ENCODE assay signal across 10 mouse cellular contexts in genomic region chr14:103589819-103590218, GRCm38 (mm10).
DNase-seq lines count a peak whose midpoint lies in the region; ATAC-seq lines count a peak whose summit lies in the region.
"Had no signal": no experiment of that assay in that cellular context is flagged by ENCODE, and none has a peak within 500 bp of the region (broad histone marks: within the 10 kb centered on the region; RNA-seq: fewer than 3 reads in every experiment).

No protein-coding gene starts in this region.

- H3K4me3 ChIP-seq in embryonic facial prominence, embryonic 12.5 days, result no peak overlapping the region
- no peak overlapping the region for H3K4me3 ChIP-seq in embryonic facial prominence, embryonic 10.5 days
- H3K4me3 ChIP-seq in embryonic facial prominence, embryonic 14.5 days (ENCODE audit: low read depth, low read length), result no peak overlapping the region
- H3K4me3 ChIP-seq: midbrain, embryonic 10.5 days had no signal

- H3K4me2 ChIP-seq in embryonic facial prominence, embryonic 12.5 days (replicated peaks), result no peak overlapping the region
- H3K4me2 ChIP-seq in embryonic facial prominence, embryonic 14.5 days (ENCODE audit: low read depth, low read length), result no peak overlapping the region

- no peaks in the 10 kb centered on the region for H3K27me3 ChIP-seq in embryonic facial prominence, embryonic 12.5 days
- H3K27me3 ChIP-seq in embryonic facial prominence, embryonic 10.5 days (replicated peaks; ENCODE audit: low read depth, poor library complexity, severe bottlenecking), result no peaks in the 10 kb centered on the region
- H3K27me3 ChIP-seq in embryonic facial prominence, embryonic 14.5 days (replicated peaks; ENCODE audit: control insufficient read depth, insufficient read depth, low read length), result no peaks in the 10 kb centered on the region
- H3K27me3 ChIP-seq: CH12.LX had no signal

- H3K36me3 ChIP-seq in embryonic facial prominence, embryonic 12.5 days, result no peaks in the 10 kb centered on the region
- H3K36me3 ChIP-seq in embryonic facial prominence, embryonic 10.5 days (replicated peaks), result no peaks in the 10 kb centered on the region
- H3K36me3 ChIP-seq in embryonic facial prominence, embryonic 14.5 days (ENCODE audit: control insufficient read depth, insufficient read depth, low read length), result no peaks in the 10 kb centered on the region
- H3K36me3 ChIP-seq: midbrain, embryonic 10.5 days had no signal

- ATAC-seq in embryonic facial prominence, embryonic 12.5 days (ENCODE audit: insufficient number of reproducible peaks, insufficient read depth, low FRiP score, low TSS enrichment), result 0 out of 2 replicates have a peak, but pooled peaks have one; percentile 35
- ATAC-seq in embryonic facial prominence, embryonic 14.5 days (ENCODE audit: low read depth), result peak; percentile 82

- H3K9me3 ChIP-seq in embryonic facial prominence, embryonic 12.5 days, result no peaks in the 10 kb centered on the region
- no peaks in the 10 kb centered on the region for H3K9me3 ChIP-seq in embryonic facial prominence, embryonic 10.5 days
- H3K9me3 ChIP-seq in embryonic facial prominence, embryonic 14.5 days (ENCODE audit: control insufficient read depth, low read length), result no peaks in the 10 kb centered on the region
- H3K9me3 ChIP-seq: midbrain, embryonic 10.5 days had no signal

- no peak for DNase-seq in embryonic facial prominence, embryonic 10.5 days (ENCODE audit: low spot score)
- peak; percentile 15 to 21 for DNase-seq in left cerebral cortex, adult 18-20 months (ENCODE audit: low spot score in 2 of 2)
- no peak for DNase-seq in left cerebral cortex, adult 9 months (ENCODE audit: low spot score in 2 of 2)
- DNase-seq in embryonic facial prominence, embryonic 14.5 days (ENCODE audit: low spot score), result peak; percentile 63
- peak; percentile 11 for DNase-seq in lung, postnatal 36 days
- DNase-seq in B cell, adult 2 months, result no peak
- DNase-seq in spleen, adult 18-20 months, result no peak

- H3K9ac ChIP-seq in embryonic facial prominence, embryonic 12.5 days, result no peak overlapping the region
- H3K9ac ChIP-seq in embryonic facial prominence, embryonic 14.5 days (ENCODE audit: low read depth, low read length), result no peak overlapping the region

- H3K4me1 ChIP-seq in embryonic facial prominence, embryonic 12.5 days, result no peaks in the 10 kb centered on the region
- no peaks in the 10 kb centered on the region for H3K4me1 ChIP-seq in embryonic facial prominence, embryonic 10.5 days
- H3K4me1 ChIP-seq in embryonic facial prominence, embryonic 14.5 days (ENCODE audit: control insufficient read depth, insufficient read depth, low read length), result no peaks in the 10 kb centered on the region
- H3K4me1 ChIP-seq: midbrain, embryonic 10.5 days had no signal

- no peak overlapping the region for H3K27ac ChIP-seq in embryonic facial prominence, embryonic 12.5 days
- H3K27ac ChIP-seq in embryonic facial prominence, embryonic 10.5 days (replicated peaks), result no peak overlapping the region
- no peak overlapping the region for H3K27ac ChIP-seq in embryonic facial prominence, embryonic 14.5 days (replicated peaks; ENCODE audit: low read depth, low read length)
- H3K27ac ChIP-seq: midbrain, embryonic 10.5 days had no signal

- 67% methylated on average over 7 of the region's 7 CpGs for WGBS in embryonic facial prominence, embryonic 12.5 days
- WGBS in embryonic facial prominence, embryonic 10.5 days, result 82% methylated on average over 7 of the region's 7 CpGs
- WGBS in embryonic facial prominence, embryonic 14.5 days, result 63% methylated on average over 7 of the region's 7 CpGs

Comparison
In these comparisons a context has a peak if more than half of its experiments do, and no peak if none do; other contexts are left out.
1. DNase-seq: peak in left cerebral cortex, adult 18-20 months (2 of 2), embryonic facial prominence, embryonic 14.5 days (single experiment) and lung, postnatal 36 days (single experiment); none in embryonic facial prominence, embryonic 10.5 days (single experiment), left cerebral cortex, adult 9 months (0 of 2), B cell, adult 2 months (0 of 2) and spleen, adult 18-20 months (0 of 2).